ENCODE assay signal across 8 mouse cellular contexts in the genomic region with DNA sequence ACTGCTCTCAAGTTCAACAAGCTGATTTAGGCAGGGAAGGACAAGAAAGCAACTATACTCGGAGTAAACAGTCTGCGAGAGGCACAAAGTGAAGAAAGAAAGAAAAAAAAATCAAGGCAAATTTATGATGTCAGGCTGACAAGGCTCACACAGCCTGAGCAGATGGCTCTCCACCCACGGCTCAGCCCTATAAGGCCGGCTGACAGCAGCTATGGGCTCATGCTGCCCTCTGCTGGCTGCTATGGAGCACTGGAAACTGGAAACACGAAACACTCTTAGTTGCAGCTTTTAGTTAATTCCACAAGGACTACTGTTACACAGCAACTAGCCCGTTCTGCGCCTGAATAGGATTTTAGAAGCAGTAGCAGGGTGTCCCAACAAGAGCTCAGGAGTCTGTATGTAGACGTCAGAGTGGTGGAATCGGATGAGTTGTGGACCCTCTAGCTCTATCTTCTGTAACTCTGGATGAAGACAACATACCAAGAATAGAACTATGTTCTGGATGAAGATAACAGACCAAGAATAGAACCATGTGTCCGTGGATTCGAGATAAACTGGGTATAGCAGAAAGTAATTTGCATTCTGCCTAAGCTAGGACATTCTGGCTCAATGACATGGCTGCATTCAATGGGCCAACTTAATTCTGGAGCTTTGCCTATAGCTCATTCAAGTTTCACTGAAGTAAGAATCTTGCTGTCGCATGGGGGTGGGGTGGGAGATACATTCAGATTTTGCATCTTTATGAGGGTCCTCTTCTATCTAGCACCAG. TPM values are rescaled to one million over a fixed set of nuclear protein-coding genes. Genes with fewer than 3 reads are reported as not detected.
DNase-seq lines count a peak whose midpoint lies in the region; ATAC-seq lines count a peak whose summit lies in the region.

No protein-coding gene starts in this region.

- peak; percentile 90 for ATAC-seq in hindbrain, embryonic 16.5 days

- peak; percentile 58 to 61 for DNase-seq in heart, adult 18-20 months
- DNase-seq in heart, adult 11 months: no peak
- DNase-seq in cerebellum, postnatal 14 days: peak; percentile 81 to 83
- DNase-seq in frontal cortex, postnatal 25 days (ENCODE audit: low spot score in 2 of 2): peak; percentile 33 to 42
- peak; percentile 67 for DNase-seq in left cerebral cortex, adult 11 months (ENCODE audit: low spot score)
- peak; percentile 60 for DNase-seq in lung, postnatal 36 days
- peak; percentile 86 for DNase-seq in right cerebral cortex, adult 18-20 months

- H3K4me1 ChIP-seq in hindbrain, embryonic 16.5 days (ENCODE audit: control insufficient read depth, insufficient read depth, low read depth, low read length): peaks cover 5% of the 10 kb centered on the region; the same call in 1 of the 2 replicates

- H3K27ac ChIP-seq in hindbrain, embryonic 16.5 days (ENCODE audit: low read depth, low read length): peak overlapping the region; percentile 58

- H3K4me2 ChIP-seq in hindbrain, embryonic 16.5 days (ENCODE audit: low read length): no peak overlapping the region

- H3K9ac ChIP-seq in hindbrain, embryonic 16.5 days (ENCODE audit: low read depth, low read length): no peak overlapping the region

- peaks cover 10% of the 10 kb centered on the region for H3K36me3 ChIP-seq in hindbrain, embryonic 16.5 days (ENCODE audit: control insufficient read depth, insufficient read depth, low read length)

- H3K9me3 ChIP-seq in hindbrain, embryonic 16.5 days (ENCODE audit: control insufficient read depth, low read length): no peaks in the 10 kb centered on the region

- H3K4me3 ChIP-seq in hindbrain, embryonic 16.5 days (ENCODE audit: low read length): no peak overlapping the region

- WGBS in hindbrain, embryonic 16.5 days: 25% methylated on average over 12 of the region's 12 CpGs

- no peaks in the 10 kb centered on the region for H3K27me3 ChIP-seq in hindbrain, embryonic 16.5 days (replicated peaks; ENCODE audit: control insufficient read depth, insufficient read depth, low read length)

RNA-seq across cellular contexts. Expression of a gene that starts 22.5 kb away (rescaled TPM):
- 10 to 100 TPM; 54.7 to 55.6 TPM for total RNA-seq in heart, adult 18-20 months (2021)
- 40.8 and 43.5 TPM in 2 replicates for polyA plus RNA-seq in hindbrain, embryonic 16.5 days (2015; fragmentation: Nextera tagmentation; extraction: Ambion mirVana)

RNA-seq across cellular contexts. Expression of a gene that starts 26.9 kb away (rescaled TPM):
- 100 to 1,000 TPM; 644 to 655 TPM for total RNA-seq in heart, adult 18-20 months (2021)
- polyA plus RNA-seq in hindbrain, embryonic 16.5 days (2015; fragmentation: Nextera tagmentation; extraction: Ambion mirVana): 162 and 165 TPM in 2 replicates
